Mouse (Mus musculus): ENCODE measurements around the gene Apon.
"Not testable (repeated sequence)": the region's sequence is repeated elsewhere in the genome, so short reads cannot be mapped to it uniquely, and the experiment has no call there.

The Apon gene

DNA sequence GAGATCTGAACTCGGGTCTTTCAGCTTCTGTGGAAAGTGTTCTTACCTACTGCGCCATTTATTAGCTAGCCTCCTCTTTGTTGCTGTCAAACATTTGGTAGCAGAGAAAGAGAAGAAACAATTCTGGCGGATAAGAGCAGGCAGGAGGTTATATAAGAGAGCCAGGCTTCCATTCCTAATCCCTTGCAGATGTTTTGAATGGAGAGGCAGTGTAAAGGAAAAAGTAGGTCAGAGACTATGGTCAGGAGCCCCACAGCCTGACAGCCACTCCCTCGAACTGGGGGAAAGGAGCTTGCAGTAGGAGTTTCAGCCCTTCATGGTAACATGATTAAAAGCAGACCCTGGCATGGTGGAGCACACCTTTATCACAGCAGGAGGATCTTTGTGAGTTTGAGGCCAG is 17.6 kb upstream of the Apon start:
- DNase-seq: no peak

- DNase-seq: peak; percentile 55
Measured at GRCm38 (mm10) chr10:128237807-128238480, 16.0 kb upstream of the Apon start.

- no peak for DNase-seq
Measured at GRCm38 (mm10) chr10:128239140-128239539, 14.8 kb upstream of the Apon start.

DNA sequence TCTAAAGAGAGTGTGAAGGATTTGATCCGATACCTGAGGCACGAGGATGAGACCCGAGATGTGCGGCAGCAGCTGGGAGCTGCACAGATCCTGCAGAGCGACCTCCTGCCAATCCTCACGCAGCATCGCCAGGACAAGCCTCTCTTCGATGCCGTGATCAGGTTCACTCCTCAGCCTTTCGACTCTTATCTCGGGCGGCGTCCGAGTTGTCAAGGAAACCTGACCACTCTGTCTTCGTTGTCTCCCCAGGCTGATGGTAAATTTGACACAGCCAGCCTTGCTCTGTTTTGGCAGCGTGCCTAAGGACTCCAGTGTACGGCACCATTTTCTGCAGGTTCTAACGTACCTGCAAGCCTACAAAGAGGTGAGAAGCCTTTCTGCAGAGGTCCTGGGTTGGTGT is 13.8 kb upstream of the Apon start:
- no peak for DNase-seq

- no peak for DNase-seq
Measured at GRCm38 (mm10) chr10:128243252-128243651, 10.6 kb upstream of the Apon start.

DNA sequence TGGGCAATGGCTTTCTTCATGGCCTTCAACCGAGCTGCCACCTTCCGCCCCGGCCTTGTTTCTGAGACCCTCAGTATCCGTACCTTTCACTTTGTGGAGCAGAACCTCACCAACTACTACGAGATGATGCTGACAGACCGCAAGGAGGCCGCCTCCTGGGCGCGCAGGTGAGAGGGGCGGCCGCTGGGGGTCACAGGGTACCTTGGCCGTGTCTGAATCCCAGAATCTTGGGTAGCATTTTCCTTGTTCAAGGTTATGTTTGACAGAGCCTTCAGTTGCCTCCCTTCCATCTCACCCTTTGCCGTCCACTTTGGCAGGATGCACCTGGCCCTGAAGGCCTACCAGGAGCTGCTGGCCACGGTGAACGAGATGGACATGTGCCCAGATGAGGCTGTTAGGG is 9.8 kb upstream of the Apon start:
- no peak for DNase-seq

DNA sequence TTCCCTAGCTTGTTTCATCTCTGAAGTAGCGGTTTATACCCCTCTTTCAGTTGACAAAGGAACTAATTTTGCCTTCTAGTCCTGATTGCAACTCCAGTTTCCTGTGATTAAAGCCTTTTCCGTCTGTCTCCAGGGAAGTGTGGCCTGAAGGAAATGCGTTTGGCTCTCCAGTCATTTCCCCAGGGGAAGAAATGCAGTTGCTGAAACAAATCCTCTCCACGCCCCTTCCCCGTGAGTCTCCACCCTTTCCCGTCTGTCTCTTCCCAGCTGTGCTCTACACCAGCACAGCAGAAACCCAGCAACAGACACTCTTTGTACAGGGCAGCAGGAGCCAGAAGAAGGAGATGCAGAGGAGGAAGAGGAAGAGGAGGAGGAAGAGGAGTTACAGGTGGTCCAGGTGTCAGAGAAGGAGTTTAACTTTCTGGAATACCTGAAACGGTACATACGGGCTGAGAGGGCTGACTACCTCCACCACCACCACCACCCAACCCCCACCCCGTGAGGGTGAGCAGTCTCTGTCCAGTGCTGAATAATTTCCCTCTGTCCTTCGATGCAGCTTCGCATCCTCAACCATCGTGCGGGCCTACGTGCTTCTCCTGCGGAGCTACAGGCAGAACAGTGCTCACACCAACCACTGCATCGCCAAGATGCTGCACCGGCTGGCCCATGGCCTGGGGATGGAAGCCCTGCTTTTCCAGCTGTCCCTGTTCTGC is 6.7 kb upstream of the Apon start:
- DNase-seq: no peak

DNA sequence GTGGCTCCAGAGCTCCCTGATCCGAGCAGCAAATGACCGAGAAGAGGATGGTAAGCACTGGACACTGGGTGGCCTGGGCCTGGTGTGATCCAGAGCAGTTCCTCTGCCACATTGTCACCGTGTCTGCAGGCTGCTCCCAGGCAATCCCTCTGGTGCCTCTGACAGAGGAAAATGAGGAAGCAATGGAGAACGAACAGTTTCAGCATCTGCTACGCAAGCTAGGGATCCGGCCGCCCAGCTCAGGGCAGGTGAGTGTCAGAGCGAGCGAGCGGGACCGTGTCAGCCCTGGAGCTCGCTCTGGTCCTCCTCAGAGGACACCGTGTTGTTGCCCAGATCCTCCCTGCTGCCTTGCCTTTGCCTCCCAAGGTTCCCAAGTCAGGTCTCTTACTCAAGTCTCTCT is 3.3 kb upstream of the Apon start:
- no peak for DNase-seq

- no peak for DNase-seq
Measured at GRCm38 (mm10) chr10:128255925-128256324, 2.0 kb downstream of the Apon start.

GRCm38 (mm10) chr10:128256328-128256727 is 2.4 kb downstream of the Apon start:
- no peak for DNase-seq

- no peak for DNase-seq
Measured at GRCm38 (mm10) chr10:128258953-128259352, 5.1 kb downstream of the Apon start.

GRCm38 (mm10) chr10:128259946-128260345 is 6.0 kb downstream of the Apon start:
- no peak for DNase-seq

- not testable (repeated sequence) for DNase-seq
Measured at GRCm38 (mm10) chr10:128260376-128260775, 6.5 kb downstream of the Apon start.

- no peak for DNase-seq
Measured at GRCm38 (mm10) chr10:128262300-128262699, 8.4 kb downstream of the Apon start.

DNA sequence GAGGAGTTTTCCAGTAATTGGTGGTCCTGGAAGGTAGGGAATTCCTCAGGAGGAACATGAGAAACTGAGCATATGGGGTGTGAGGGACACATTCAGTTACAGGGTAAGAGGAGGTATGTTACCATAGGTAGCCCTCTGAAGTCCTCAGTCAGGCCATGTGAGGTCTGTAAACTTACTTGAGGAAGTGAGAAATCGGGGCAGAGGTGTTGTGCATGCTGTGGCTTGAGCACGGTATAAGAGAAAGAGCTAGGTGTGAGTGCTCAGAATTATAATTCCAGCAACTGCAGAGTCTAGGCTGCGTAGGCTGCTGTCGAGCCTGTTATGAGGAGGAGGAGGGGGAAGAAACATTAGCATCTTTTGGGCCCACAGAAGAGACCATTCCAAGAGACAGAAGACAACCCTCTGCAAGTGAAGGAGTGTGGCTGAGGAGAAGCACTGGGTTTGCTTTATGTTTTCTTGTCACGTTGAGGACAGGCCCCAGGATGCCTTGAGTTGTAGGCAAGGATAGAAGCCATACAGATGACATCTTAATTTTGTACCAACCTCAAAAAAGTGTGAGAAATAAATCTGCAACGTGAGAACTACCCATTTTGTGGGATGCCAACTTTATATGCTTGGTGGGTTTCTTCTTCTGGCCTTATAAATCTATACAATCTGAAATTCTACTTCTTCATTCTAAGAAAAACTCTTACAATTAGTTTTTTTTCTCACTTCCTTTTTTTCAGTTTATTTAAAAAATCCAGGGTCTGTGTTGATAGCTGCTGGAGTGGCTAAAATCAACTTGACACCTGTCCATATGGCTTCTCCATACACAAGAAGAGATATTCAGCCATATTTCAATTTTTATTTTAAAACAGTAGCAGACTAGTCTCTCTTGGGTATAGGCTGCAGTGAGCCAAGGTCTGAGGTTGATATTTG is 9.8 kb downstream of the Apon start:
- no peak for DNase-seq

DNA sequence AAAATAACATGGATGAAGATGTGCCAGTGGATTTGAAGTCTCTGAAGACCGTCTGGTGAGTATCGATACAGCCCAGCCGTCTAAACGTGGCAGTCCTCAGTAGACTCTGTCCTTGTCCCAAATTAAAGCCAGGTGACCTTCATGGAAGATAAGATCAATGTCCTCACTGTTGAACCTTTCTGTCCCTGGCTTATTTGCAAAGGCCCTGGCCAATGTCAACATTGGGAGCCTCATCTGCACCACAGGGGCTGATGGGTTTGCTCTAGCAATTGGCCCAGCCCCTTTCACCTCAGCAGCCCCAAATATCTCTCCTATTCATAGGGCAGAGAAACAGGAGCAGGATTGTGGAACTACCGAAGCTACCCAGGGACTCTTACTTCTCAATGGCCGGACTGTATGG is 14.5 kb downstream of the Apon start, which contains the start of gene Apof:
Gene Apof (plus strand): TSS at position 301 of the 400 bp plus-strand sequence.
- DNase-seq: no peak

GRCm38 (mm10) chr10:128269206-128269910 is 15.5 kb downstream of the Apon start:
- no peak for DNase-seq

- peak; percentile 99 for DNase-seq
Measured at GRCm38 (mm10) chr10:128270287-128270841, 16.5 kb downstream of the Apon start, which contains the start of gene Stat2. Stat2 (plus strand) TSS chr10:128270559.

DNA sequence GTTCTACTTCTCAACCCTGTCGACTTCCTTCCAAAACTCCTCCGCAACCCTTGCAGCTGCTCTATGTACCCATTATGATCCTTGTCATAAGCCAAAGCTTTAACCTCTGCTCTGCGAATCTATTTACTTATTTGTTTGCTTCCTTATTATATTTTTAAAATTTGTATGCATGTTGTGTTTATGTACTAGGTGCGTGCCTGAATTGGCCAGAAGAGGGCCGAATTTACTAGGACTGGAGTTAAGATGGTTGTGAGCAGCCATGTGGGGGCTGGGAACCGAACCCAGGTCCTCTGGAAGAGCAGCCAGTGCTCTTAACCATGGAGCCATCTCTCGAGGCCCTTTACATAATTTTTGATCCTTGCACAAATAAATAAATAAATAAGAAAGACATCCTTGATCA is 17.0 kb downstream of the Apon start:
- DNase-seq: no peak

DNA sequence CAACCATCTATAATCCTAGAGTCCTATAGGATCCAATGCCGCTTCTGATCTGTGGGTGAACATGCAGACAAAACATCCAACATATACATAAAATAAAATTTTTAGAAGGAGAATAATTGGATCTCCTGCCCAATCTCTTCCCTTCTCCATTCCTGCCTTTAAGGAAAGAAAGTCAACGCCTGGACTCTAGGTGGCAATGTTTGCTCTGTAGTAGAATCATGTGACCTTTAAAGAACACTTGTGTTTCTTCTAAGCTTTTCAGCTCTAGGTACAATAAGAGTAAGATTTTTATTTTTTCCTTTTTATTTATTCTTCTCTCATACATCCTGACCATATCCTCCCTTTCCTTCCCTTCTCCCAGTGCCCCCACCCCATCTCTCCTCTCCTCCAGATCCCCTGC is 18.0 kb downstream of the Apon start:
- DNase-seq: no peak

DNA sequence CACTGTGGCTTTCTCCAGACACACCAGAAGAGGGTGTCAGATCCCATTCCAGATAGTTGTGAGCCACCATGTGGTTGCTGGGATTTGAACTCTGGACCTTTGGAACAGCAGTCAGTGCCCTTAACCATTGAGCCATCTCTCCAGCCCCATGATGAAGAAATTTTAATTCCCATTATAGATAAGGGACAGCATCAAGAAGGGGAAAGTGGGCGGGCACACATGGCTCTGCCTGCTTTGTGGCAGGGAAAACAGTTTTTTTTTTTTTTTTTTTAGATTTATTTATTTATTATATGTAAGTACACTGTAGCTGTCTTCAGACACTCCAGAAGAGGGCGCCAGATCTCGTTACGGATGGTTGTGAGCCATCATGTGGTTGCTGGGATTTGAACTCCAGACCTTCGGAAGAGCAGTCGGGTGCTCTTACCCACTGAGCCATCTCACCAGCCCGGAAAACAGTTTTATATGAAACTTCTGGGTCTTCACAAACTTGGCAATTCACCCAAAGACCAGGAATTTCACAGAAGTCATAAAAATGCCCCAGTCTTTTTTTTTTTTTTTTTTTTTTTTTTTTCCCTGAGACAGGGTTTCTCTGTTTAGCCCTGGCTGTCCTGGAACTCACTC is 19.0 kb downstream of the Apon start:
- DNase-seq: peak; percentile 30

GRCm38 (mm10) chr10:128275374-128275773 is 21.5 kb downstream of the Apon start:
- not testable (repeated sequence) for DNase-seq

Measured in cerebellum, adult 9-11 months (tissue).